Mouse (Mus musculus) liver, postnatal 0 days (tissue): ENCODE measurements around the gene Atp5l. TPM values are rescaled to one million over a fixed set of nuclear protein-coding genes. Genes with fewer than 3 reads are reported as not detected.

ENCODE experiments used
- ATAC-seq: fragments of 200-750 bp; cut with Nextera tagmentation; 2 replicates; pipeline ENCODE4 v1.8.0; 2017; ENCODE audit warnings: mild to moderate bottlenecking, moderate library complexity
- DNase-seq: peaks from one replicate; pipeline ENCODE4 v3.0.0-alpha.2; 2016
- H3K27ac ChIP-seq: fragments of 300-500 bp; sonication (generic); 2 replicates; pipeline ENCODE4 v1.5.1; 2014; ENCODE audit warnings: antibody characterized with exemption, moderate library complexity, mild to moderate bottlenecking, low read depth
- H3K27me3 ChIP-seq: fragments of 300-500 bp; sonication (generic); 2 replicates; pipeline ENCODE4 v1.6.1; 2014; ENCODE audit warnings: low read length, control low read depth, mixed read lengths; ENCODE audit not compliant: insufficient read depth
- H3K36me3 ChIP-seq: fragments of 300-500 bp; sonication (generic); replicated peaks from 2 replicates; pipeline ENCODE4 v1.6.1; 2014; ENCODE audit warnings: mild to moderate bottlenecking, control low read depth, low read length, moderate library complexity, mixed read lengths; ENCODE audit not compliant: insufficient read depth
- H3K4me1 ChIP-seq: fragments of 300-500 bp; sonication (generic); 2 replicates; pipeline ENCODE4 v1.6.1; 2014; ENCODE audit warnings: antibody characterized with exemption, mild to moderate bottlenecking, control low read depth; ENCODE audit not compliant: insufficient read depth
- H3K4me2 ChIP-seq: fragments of 300-500 bp; sonication (generic); 2 replicates; pipeline ENCODE4 v1.6.1; 2014; ENCODE audit warnings: low read depth, mild to moderate bottlenecking, low read length, moderate library complexity, mixed read lengths
- H3K4me3 ChIP-seq: fragments of 300-500 bp; sonication (generic); 2 replicates; pipeline ENCODE4 v1.5.1; 2014; ENCODE audit warnings: low read depth, low read length
- H3K9ac ChIP-seq: fragments of 300-500 bp; sonication (generic); replicated peaks from 2 replicates; pipeline ENCODE4 v1.6.1; 2014; ENCODE audit warnings: mild to moderate bottlenecking, moderate library complexity
- H3K9me3 ChIP-seq: fragments of 300-500 bp; sonication (generic); 2 replicates; pipeline ENCODE4 v1.6.1; 2016; ENCODE audit warnings: mild to moderate bottlenecking, control low read depth, low read length, mixed read lengths
- CTCF ChIP-seq: sonication (generic); IDR thresholded peaks from 2 replicates; pipeline ENCODE4 v1.5.1; 2016; ENCODE audit warnings: antibody characterized with exemption, low read depth
- EP300 ChIP-seq: IDR thresholded peaks from 2 replicates; pipeline ENCODE4 v1.6.1; 2016; ENCODE audit warnings: antibody characterized with exemption, low read depth, mild to moderate bottlenecking
- WGBS: fragments of 180-500 bp; shearing (Covaris S2); extraction: QIAGEN DNeasy Blood & Tissue Kit; methylation state at CpG from one replicate; pipeline ENCODE4 v1.1.7; 2014; ENCODE audit not compliant: insufficient replicate concordance; 5-methylcytosine and 5-hydroxymethylcytosine counted together
- polyA plus RNA-seq: library from polyadenylated mRNA; unstranded; fragments of >200 nt; fragmentation: Nextera tagmentation; extraction: Ambion mirVana; gene quantifications from 2 replicates; pipeline ENCODE4 v1.2.1, GENCODE M21; 2015

Atp5l gene
- polyA plus RNA-seq, 1 experiment from 2014 or later: 764 TPM

DNA sequence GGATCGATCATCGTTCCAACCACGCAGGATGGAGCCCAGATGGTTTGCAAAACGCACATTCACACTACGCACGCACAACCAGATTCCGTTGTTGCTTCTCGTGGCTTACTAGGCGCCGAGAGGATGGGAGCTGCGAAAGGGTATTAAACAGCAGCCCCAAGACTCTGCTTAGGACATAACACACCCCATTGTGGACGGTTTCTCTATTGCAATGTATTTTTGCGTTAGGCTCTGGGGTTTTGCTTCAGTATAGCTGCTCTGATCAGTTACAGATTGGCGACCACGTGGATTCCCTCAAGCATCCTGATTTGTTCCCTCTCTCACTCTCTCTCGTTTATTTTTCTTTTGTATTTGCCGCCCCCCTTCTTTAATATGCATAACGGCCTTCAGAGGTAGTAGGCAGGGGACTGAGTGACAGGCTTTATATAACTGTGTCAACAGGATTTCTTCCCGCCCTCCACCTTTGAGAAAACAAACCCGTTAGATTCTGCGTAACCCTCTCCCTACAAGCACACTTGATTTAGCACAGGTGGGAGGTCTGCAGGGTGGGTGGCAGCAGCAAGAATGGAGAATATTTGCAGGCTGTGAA is 37.5 kb downstream of the Atp5l start:
- Histone ChIP-seq H3K4me1 (peaks cover 28% of the 10 kb centered on the region), H3K9ac (peak overlapping the region; percentile 91; the same call in 1 of the 2 replicates), H3K36me3 (no peaks in the 10 kb centered on the region), H3K27ac (no peak overlapping the region), H3K4me3 (peak overlapping the region; percentile 91), H3K9me3 (no peaks in the 10 kb centered on the region), H3K27me3 (no peaks in the 10 kb centered on the region), H3K4me2 (peak overlapping the region; percentile 100)
- 2% methylated on average over 21 of the region's 21 CpGs for WGBS
- TF ChIP-seq CTCF (no peak), EP300 (no peak)
- DNase-seq (no peak), ATAC-seq (no peak)

- DNase-seq (peak; percentile 67), ATAC-seq (peak; percentile 22; the same call in 1 of the 2 replicates)
- Histone ChIP-seq H3K4me2 (peak overlapping the region; percentile 100), H3K27me3 (no peaks in the 10 kb centered on the region), H3K4me3 (peak overlapping the region; percentile 91), H3K27ac (no peak overlapping the region), H3K9ac (peak overlapping the region; percentile 91), H3K4me1 (peaks cover 28% of the 10 kb centered on the region), H3K36me3 (no peaks in the 10 kb centered on the region), H3K9me3 (no peaks in the 10 kb centered on the region)
- WGBS: 3% methylated on average over 27 of the region's 27 CpGs
- TF ChIP-seq EP300: no peak
- TF ChIP-seq CTCF: no peak
Measured at GRCm38 (mm10) chr9:44882436-44882980, 38.0 kb downstream of the Atp5l start.

DNA sequence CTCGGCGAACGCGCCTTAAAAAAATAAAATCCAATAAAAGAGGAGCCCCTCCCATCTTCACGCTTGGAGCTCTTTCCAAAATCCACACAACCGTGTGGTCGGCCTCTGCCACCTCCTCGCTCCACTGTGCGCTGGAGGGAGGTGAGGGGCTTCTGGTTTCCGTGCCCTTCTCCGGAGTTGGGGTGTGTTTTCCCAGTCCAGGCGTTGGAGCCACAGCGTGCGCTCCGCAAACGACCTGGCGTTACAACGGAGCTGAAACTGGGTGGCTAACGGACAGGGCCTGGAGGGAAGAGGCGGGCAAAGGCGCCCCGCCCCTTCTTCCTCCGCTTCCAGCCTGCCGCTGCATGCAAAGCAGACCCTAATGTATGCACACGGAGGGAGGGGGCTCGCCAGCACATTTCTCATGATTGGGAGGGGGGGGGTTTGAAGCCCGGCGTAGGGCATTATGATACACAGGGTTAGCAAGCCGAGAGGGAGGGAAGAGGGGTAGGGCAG is 38.6 kb downstream of the Atp5l start:
- Histone ChIP-seq H3K27ac (peak overlapping the region; percentile 93), H3K9ac (peak overlapping the region; percentile 91), H3K4me3 (peak overlapping the region; percentile 91), H3K4me2 (peak overlapping the region; percentile 100), H3K27me3 (no peaks in the 10 kb centered on the region), H3K4me1 (peaks cover 28% of the 10 kb centered on the region), H3K9me3 (no peaks in the 10 kb centered on the region), H3K36me3 (0 out of 2 replicates have a peak, but pooled peaks cover 2% of the 10 kb centered on the region)
- WGBS: under 1% methylated on average over 29 of the region's 29 CpGs
- peak; percentile 79 for DNase-seq
- TF ChIP-seq EP300 (no peak), CTCF (no peak)
- peak; percentile 16; the same call in 1 of the 2 replicates for ATAC-seq

- DNase-seq: peak; percentile 97
- H3K4me2 ChIP-seq: peak within 1 kb of the TSS; percentile 100
Measured at GRCm38 (mm10) chr9:44881221-44881871, 39.2 kb downstream of the Atp5l start, which contains the start of gene Kmt2a. Kmt2a (minus strand) TSS chr9:44881296.

GRCm38 (mm10) chr9:44880309-44881081 is 40.0 kb downstream of the Atp5l start:
- H3K27me3 ChIP-seq: no peaks in the 10 kb centered on the region
- WGBS: 1% methylated on average over 21 of the region's 44 CpGs
- H3K36me3 ChIP-seq: 0 out of 2 replicates have a peak, but pooled peaks cover 2% of the 10 kb centered on the region
- TF ChIP-seq CTCF (no peak), EP300 (no peak)
- ATAC-seq (peak; percentile 28), DNase-seq (peak; percentile 27)
- H3K9ac ChIP-seq: peak overlapping the region; percentile 91
- H3K4me3 ChIP-seq: peak overlapping the region; percentile 91
- peak overlapping the region; percentile 100 for H3K4me2 ChIP-seq
- peaks cover 28% of the 10 kb centered on the region for H3K4me1 ChIP-seq
- peak overlapping the region; percentile 93 for H3K27ac ChIP-seq
- H3K9me3 ChIP-seq: no peaks in the 10 kb centered on the region

More at GRCm38 (mm10) chr9:44881221-44881871, 39.2 kb downstream of the Atp5l start, which contains the start of gene Kmt2a:
- peak within 1 kb of the TSS; percentile 93 for H3K27ac ChIP-seq
- H3K27me3 ChIP-seq: no peaks in the 10 kb centered on the region
- under 1% methylated on average over 33 of the region's 71 CpGs for WGBS
- TF ChIP-seq CTCF (no peak), EP300 (no peak)
- H3K9me3 ChIP-seq: no peaks in the 10 kb centered on the region
- peak within 1 kb of the TSS; percentile 91 for H3K9ac ChIP-seq
- H3K4me1 ChIP-seq: peaks cover 28% of the 10 kb centered on the region
- ATAC-seq: peak; percentile 90
- H3K36me3 ChIP-seq: 0 out of 2 replicates have a peak, but pooled peaks cover 2% of the 10 kb centered on the region
- peak within 1 kb of the TSS; percentile 91 for H3K4me3 ChIP-seq
